Mouse (Mus musculus): ENCODE results near the gene Eml2.

DNA sequence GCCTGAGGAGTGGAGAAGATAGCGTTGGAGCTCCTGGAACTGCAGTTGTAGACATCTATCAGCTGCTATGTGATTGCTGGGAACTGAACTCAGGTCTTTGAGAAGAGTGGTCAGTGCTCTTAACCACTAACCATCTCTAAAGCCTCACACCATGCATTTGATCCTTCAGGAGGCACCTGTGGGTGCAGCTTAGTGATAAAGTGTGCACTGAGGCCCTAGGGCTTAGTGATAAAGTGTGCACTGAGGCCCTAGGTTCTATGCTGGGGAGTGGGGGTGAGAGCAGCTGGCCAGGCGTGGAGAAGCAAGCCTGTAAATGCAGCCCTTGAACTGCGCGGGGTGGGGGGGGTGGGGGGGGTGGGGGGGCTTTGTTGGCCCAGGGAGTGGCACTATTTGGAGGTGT lies 63.8 kb downstream of the Eml2 start:
- TF ChIP-seq EP300 (IDR thresholded peaks at IDR 0.05) (no peak), CTCF (IDR thresholded peaks at IDR 0.05) (no peak)
